Mouse (Mus musculus) WW6 (cell line): ENCODE data around the gene Orc1.

ENCODE experiments used
- DNase-seq: peaks from one replicate; pipeline ENCODE4 v3.0.0-alpha.2; 2013; ENCODE audit warnings: low read depth, low spot score

Orc1 gene

GRCm38 (mm10) chr4:108635101-108635500 lies 55.9 kb downstream of the Orc1 start:
- DNase-seq, result no peak

GRCm38 (mm10) chr4:108637721-108638120 lies 58.5 kb downstream of the Orc1 start:
- DNase-seq, result no peak

- DNase-seq, result no peak
Measured at GRCm38 (mm10) chr4:108638752-108639151, 59.5 kb downstream of the Orc1 start.

- peak; percentile 59 for DNase-seq
Measured at GRCm38 (mm10) chr4:108664407-108664806, 85.2 kb downstream of the Orc1 start.
